11 mouse cellular contexts compared by ENCODE assay signal in genomic region chr1:45276006-45276539, GRCm38 (mm10). TPM values are rescaled to one million over a fixed set of nuclear protein-coding genes. Genes with fewer than 3 reads are reported as not detected.
DNase-seq lines count a peak whose midpoint lies in the region; ATAC-seq and TF ChIP-seq lines count a peak whose summit lies in the region.
"Had no signal": no experiment of that assay in that cellular context is flagged by ENCODE, and none has a peak within 500 bp of the region (broad histone marks: within the 10 kb centered on the region; RNA-seq: fewer than 3 reads in every experiment).

No protein-coding gene starts in this region.

- WGBS in kidney, adult 2 months: 40% methylated on average over 2 of the region's 2 CpGs
- WGBS in kidney, embryonic 16.5 days: 41% methylated on average over 2 of the region's 2 CpGs

- no peaks in the 10 kb centered on the region for H3K36me3 ChIP-seq in kidney, adult 2 months (ENCODE audit: control insufficient read depth, insufficient read depth, low read length)
- no peaks in the 10 kb centered on the region for H3K36me3 ChIP-seq in kidney, embryonic 16.5 days (ENCODE audit: insufficient read depth, low read length)
- H3K36me3 ChIP-seq: neural tube, embryonic 12.5 days had no signal

- H3K4me3 ChIP-seq in kidney, adult 2 months (ENCODE audit: insufficient read depth, low read depth, low read length): no peak overlapping the region
- H3K4me3 ChIP-seq in kidney, embryonic 16.5 days (ENCODE audit: low read length): no peak overlapping the region
- H3K4me3 ChIP-seq: neural tube, embryonic 12.5 days had no signal

- H3K4me2 ChIP-seq in kidney, embryonic 16.5 days (replicated peaks; ENCODE audit: low read depth, low read length): no peak overlapping the region
- H3K4me2 ChIP-seq: neural tube, embryonic 12.5 days had no signal

- H3K27ac ChIP-seq in kidney, adult 2 months (ENCODE audit: insufficient read depth, low read depth, low read length): no peak overlapping the region
- no peak overlapping the region for H3K27ac ChIP-seq in kidney, embryonic 16.5 days (ENCODE audit: low read length)
- H3K27ac ChIP-seq: neural tube, embryonic 12.5 days had no signal

- no peaks in the 10 kb centered on the region for H3K27me3 ChIP-seq in kidney, adult 2 months (replicated peaks; ENCODE audit: control insufficient read depth, insufficient read depth, low read length)
- H3K27me3 ChIP-seq in kidney, embryonic 16.5 days (ENCODE audit: insufficient read depth, low read length): no peaks in the 10 kb centered on the region
- H3K27me3 ChIP-seq: neural tube, embryonic 12.5 days had no signal

- ATAC-seq in kidney, embryonic 16.5 days (ENCODE audit: low FRiP score, low TSS enrichment): no peak
- ATAC-seq: liver, postnatal 0 days had no signal

- no peaks in the 10 kb centered on the region for H3K9me3 ChIP-seq in kidney, embryonic 16.5 days (ENCODE audit: low read length)
- H3K9me3 ChIP-seq: neural tube, embryonic 12.5 days had no signal

- TF ChIP-seq POLR2A in kidney, adult 2 months (IDR thresholded peaks at IDR 0.05; ENCODE audit: low read depth, low read length): no peak

- peak; percentile 14 for DNase-seq in adrenal gland, postnatal 10 days
- no peak for DNase-seq in adrenal gland, adult 8-10 months
- peak; percentile 3 for DNase-seq in kidney, adult 2 months
- peak; percentile 59 for DNase-seq in heart, adult 8-10 months (ENCODE audit: low spot score)
- peak; percentile 59 for DNase-seq in lung, postnatal 14 days
- no peak for DNase-seq in spleen, postnatal 4 days (ENCODE audit: low spot score in 2 of 2)
- DNase-seq in c-Kit-positive CD71-positive TER-119-positive erythroid progenitor cells, embryonic 14.5 days (ENCODE audit: low spot score): no peak
- DNase-seq: liver, postnatal 0 days had no signal

- H3K9ac ChIP-seq in kidney, embryonic 16.5 days (replicated peaks; ENCODE audit: low read length): no peak overlapping the region
- H3K9ac ChIP-seq: liver, postnatal 0 days; neural tube, embryonic 12.5 days had no signal

- no peaks in the 10 kb centered on the region for H3K4me1 ChIP-seq in kidney, adult 2 months (ENCODE audit: control insufficient read depth, insufficient read depth, low read length)
- H3K4me1 ChIP-seq in kidney, embryonic 16.5 days (ENCODE audit: insufficient read depth, low read length): no peaks in the 10 kb centered on the region
- H3K4me1 ChIP-seq: neural tube, embryonic 12.5 days had no signal

- no peak for TF ChIP-seq CTCF in kidney, adult 2 months (conservative IDR thresholded peaks at IDR 0.05; ENCODE audit: insufficient read depth, insufficient read length, low read depth, low read length)

RNA-seq across cellular contexts. Expression of gene Col3a1, which starts 35.3 kb away (rescaled TPM):
- 1,000 to 10,000 TPM; 1,078 to 1,163 TPM for total RNA-seq in adrenal gland, postnatal 10 days (2021)
- total RNA-seq in adrenal gland, adult 8-10 months (2022): 10 to 100 TPM; 32.9 to 97.5 (median 53.0) TPM
- polyA plus RNA-seq in kidney, adult 2 months (2012; rRNA removed): 30.2 and 30.7 TPM in 2 replicates
- 1,118 and 1,232 TPM in 2 replicates for polyA plus RNA-seq in kidney, embryonic 16.5 days (2015; fragmentation: Nextera tagmentation; extraction: Ambion mirVana)
- total RNA-seq in heart, adult 8-10 months (2022): 100 to 1,000 TPM in 1 of 4 experiments, 10 to 100 TPM in 3; 34.9 to 108 (median 70.2) TPM
- total RNA-seq: common myeloid progenitor, adult 5-6 weeks had no signal

Comparison
In these comparisons a context has a peak if more than half of its experiments do, and no peak if none do; other contexts are left out.
1. DNase-seq: peak in adrenal gland, postnatal 10 days (single experiment), kidney, adult 2 months (single experiment), heart, adult 8-10 months (single experiment) and lung, postnatal 14 days (single experiment); none in adrenal gland, adult 8-10 months (single experiment), spleen, postnatal 4 days (0 of 2) and c-Kit-positive CD71-positive TER-119-positive erythroid progenitor cells, embryonic 14.5 days (single experiment).
2. RNA of gene Col3a1, which starts 35.3 kb away (total RNA-seq): 1,078 to 1,163 TPM in adrenal gland, postnatal 10 days; 34.9 to 108 TPM in heart, adult 8-10 months and 32.9 to 97.5 TPM in adrenal gland, adult 8-10 months; every median in the first group is over 4 times any median in the second.